Mouse (Mus musculus) MEL (cell line): ENCODE measurements around the gene Fam178b.

Experiments used
- BHLHE40 ChIP-seq: IDR thresholded peaks from 2 replicates; pipeline ENCODE4 v1.6.1; 2012; ENCODE audit warnings: low read depth, mild to moderate bottlenecking, inconsistent platforms, low read length, improper control_type of control experiment, borderline replicate concordance
- CTCF ChIP-seq, 3 experiments: IDR thresholded peaks in 2 of 3; conservative IDR thresholded peaks in 1 of 3; 2 replicates each; pipeline ENCODE4 v1.5.1; 2011 to 2012; ENCODE audit warnings: low read length in 3 of 3, low read depth in 2 of 3, mild to moderate bottlenecking in 2 of 3, improper control_type of control experiment in 1 of 3, inconsistent platforms in 1 of 3, mixed read lengths in 1 of 3, moderate library complexity in 1 of 3; ENCODE audit not compliant: control insufficient read depth in 1 of 3, insufficient read depth in 1 of 3, poor library complexity in 1 of 3, severe bottlenecking in 1 of 3
- EP300 ChIP-seq, 2 experiments: IDR thresholded peaks; 2 replicates each; pipeline ENCODE4 v1.6.1; 2011; ENCODE audit warnings: improper control_type of control experiment in 2 of 2, low read length in 2 of 2, low read depth in 1 of 2, mild to moderate bottlenecking in 1 of 2
- MEF2A ChIP-seq: IDR thresholded peaks from 2 replicates; pipeline ENCODE4 v1.6.1; 2014; ENCODE audit warnings: low read depth, mild to moderate bottlenecking, inconsistent platforms, low read length, improper control_type of control experiment; ENCODE audit not compliant: poor library complexity, insufficient replicate concordance, severe bottlenecking; ENCODE audit errors: extremely low read depth
- MYC ChIP-seq: IDR thresholded peaks from 2 replicates; pipeline ENCODE4 v1.6.1; 2011; ENCODE audit warnings: low read depth, mild to moderate bottlenecking, low read length, improper control_type of control experiment, moderate library complexity
- POLR2A ChIP-seq, 2 experiments: IDR thresholded peaks; 2 replicates each; pipeline ENCODE4 v1.6.1; 2011 to 2012; ENCODE audit warnings: low read length in 2 of 2, mild to moderate bottlenecking in 2 of 2, control low read depth in 1 of 2, improper control_type of control experiment in 1 of 2, low read depth in 1 of 2, moderate library complexity in 1 of 2; ENCODE audit not compliant: control insufficient read depth in 1 of 2, insufficient read depth in 1 of 2, poor library complexity in 1 of 2
- POLR2AphosphoS2 ChIP-seq: IDR thresholded peaks from 2 replicates; pipeline ENCODE4 v1.6.1; 2011; ENCODE audit warnings: low read length, improper control_type of control experiment
- POLR2AphosphoS5 ChIP-seq: IDR thresholded peaks from 2 replicates; pipeline ENCODE4 v1.6.1; 2012; ENCODE audit warnings: low read depth, borderline replicate concordance, mild to moderate bottlenecking, inconsistent platforms, low read length, moderate library complexity, mixed read lengths
- SMC3 ChIP-seq: IDR thresholded peaks from 2 replicates; pipeline ENCODE4 v1.6.1; 2011; ENCODE audit warnings: low read depth, low read length, improper control_type of control experiment
- TAL1 ChIP-seq: IDR thresholded peaks from 2 replicates; pipeline ENCODE4 v1.6.1; 2012; ENCODE audit warnings: mild to moderate bottlenecking, inconsistent platforms, low read length, moderate library complexity, mixed read lengths
- TCF12 ChIP-seq: IDR thresholded peaks from 2 replicates; pipeline ENCODE4 v1.6.1; 2014; ENCODE audit warnings: low read depth, mild to moderate bottlenecking, inconsistent platforms, low read length, improper control_type of control experiment, moderate library complexity
- UBTF ChIP-seq: IDR thresholded peaks from 2 replicates; pipeline ENCODE4 v1.6.1; 2012; ENCODE audit warnings: low read depth, mild to moderate bottlenecking, inconsistent platforms, low read length, improper control_type of control experiment, moderate library complexity, borderline replicate concordance; ENCODE audit not compliant: insufficient read depth
- USF1 ChIP-seq: IDR thresholded peaks from 2 replicates; pipeline ENCODE4 v1.6.1; 2014; ENCODE audit warnings: low read depth, mild to moderate bottlenecking, inconsistent platforms, low read length, improper control_type of control experiment, moderate library complexity

DNA sequence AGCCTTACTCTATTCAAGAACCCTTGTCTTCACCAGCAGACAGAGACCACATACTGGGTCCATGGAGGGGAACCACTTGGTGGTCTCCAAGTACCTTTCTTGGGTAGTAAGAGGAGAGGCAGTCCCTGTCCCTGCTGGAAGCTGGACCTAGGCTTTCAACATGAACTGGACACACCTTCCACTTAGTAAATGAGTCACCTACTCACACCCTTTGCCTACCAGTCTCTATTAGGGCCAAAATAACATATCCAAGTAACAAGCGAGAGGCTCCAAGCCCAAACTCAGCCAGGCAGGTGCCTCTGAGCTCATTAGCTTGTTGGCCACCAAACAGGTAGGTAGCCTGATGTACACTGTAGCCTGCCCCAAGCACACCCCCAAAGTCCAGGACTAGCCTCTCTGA lies 25.6 kb upstream of the Fam178b start:
- TF ChIP-seq CTCF (IDR thresholded peaks at IDR 0.05 in 2 of 3, conservative IDR thresholded peaks at IDR 0.05 in 1 of 3; ENCODE audit: control insufficient read depth in 1 of 3, insufficient read depth in 1 of 3, low read depth in 2 of 3, low read length in 3 of 3, poor library complexity in 1 of 3, severe bottlenecking in 1 of 3) = no peak
- no peak for TF ChIP-seq TCF12
- no peak for TF ChIP-seq SMC3
- no peak for TF ChIP-seq POLR2A (IDR thresholded peaks at IDR 0.05; ENCODE audit: control insufficient read depth in 1 of 2, insufficient read depth in 1 of 2, low read depth in 1 of 2, low read length in 2 of 2, poor library complexity in 1 of 2)
- no peak for TF ChIP-seq POLR2AphosphoS2
- no peak for TF ChIP-seq USF1
- TF ChIP-seq BHLHE40 = no peak
- no peak for TF ChIP-seq TAL1
- no peak for TF ChIP-seq UBTF
- no peak for TF ChIP-seq MEF2A
- TF ChIP-seq EP300 (IDR thresholded peaks at IDR 0.05; ENCODE audit: low read depth in 1 of 2, low read length in 2 of 2) = no peak
- no peak for TF ChIP-seq MYC
- TF ChIP-seq POLR2AphosphoS5 = no peak
